Mouse (Mus musculus) yolk sac, embryonic 10.5 days (tissue): ENCODE measurements around the gene Mmd2.

Experiments
- DNase-seq: peaks from one replicate; pipeline ENCODE4 v3.0.0-alpha.2; 2017; ENCODE audit warnings: low spot score

The Mmd2 gene

GRCm38 (mm10) chr5:142605288-142605687, 3.3 kb downstream of the Mmd2 start:
- DNase-seq: no peak

GRCm38 (mm10) chr5:142604379-142604778, 4.2 kb downstream of the Mmd2 start:
- no peak for DNase-seq

GRCm38 (mm10) chr5:142597648-142598390, 10.8 kb downstream of the Mmd2 start:
- peak; percentile 79 for DNase-seq

GRCm38 (mm10) chr5:142596723-142597122, 11.9 kb downstream of the Mmd2 start:
- no peak for DNase-seq

GRCm38 (mm10) chr5:142595698-142596097, 12.9 kb downstream of the Mmd2 start:
- DNase-seq: no peak

GRCm38 (mm10) chr5:142590953-142591616, 17.5 kb downstream of the Mmd2 start:
- DNase-seq: no peak

GRCm38 (mm10) chr5:142583616-142584126, 24.9 kb downstream of the Mmd2 start:
- DNase-seq: no peak

GRCm38 (mm10) chr5:142581517-142581916, 27.1 kb downstream of the Mmd2 start:
- DNase-seq: peak; percentile 41

GRCm38 (mm10) chr5:142578192-142578591, 30.4 kb downstream of the Mmd2 start:
- no peak for DNase-seq

GRCm38 (mm10) chr5:142576832-142577231, 31.8 kb downstream of the Mmd2 start:
- no peak for DNase-seq

GRCm38 (mm10) chr5:142574323-142575057, 34.1 kb downstream of the Mmd2 start:
- DNase-seq: no peak

GRCm38 (mm10) chr5:142564606-142565005, 44.0 kb downstream of the Mmd2 start:
- DNase-seq: no peak

- DNase-seq: no peak
Observed at GRCm38 (mm10) chr5:142560261-142560660, 48.3 kb downstream of the Mmd2 start.

- DNase-seq: peak; percentile 82
Observed at GRCm38 (mm10) chr5:142557397-142558067, 51.1 kb downstream of the Mmd2 start.

GRCm38 (mm10) chr5:142556721-142557120, 51.9 kb downstream of the Mmd2 start:
- DNase-seq: no peak

- no peak for DNase-seq
Observed at GRCm38 (mm10) chr5:142555866-142556265, 52.7 kb downstream of the Mmd2 start.

- peak; percentile 93 for DNase-seq
Observed at GRCm38 (mm10) chr5:142550706-142551652, 57.6 kb downstream of the Mmd2 start, which contains the start of gene Radil. Gene Radil (minus strand): TSS chr5:142551098.

- DNase-seq: peak; percentile 41
Observed at GRCm38 (mm10) chr5:142549961-142550705, 58.5 kb downstream of the Mmd2 start.

GRCm38 (mm10) chr5:142549441-142549840, 59.2 kb downstream of the Mmd2 start:
- DNase-seq: no peak

- DNase-seq: no peak
Observed at GRCm38 (mm10) chr5:142547066-142547465, 61.5 kb downstream of the Mmd2 start.
